Mouse (Mus musculus): ENCODE data around the gene Fntb. TPM values are rescaled to one million over a fixed set of nuclear protein-coding genes. Genes with fewer than 3 reads are reported as not detected.

Fntb gene
- total RNA-seq (2021): 10 to 100 TPM; 27.9 to 28.4 TPM
- long read RNA-seq, experiment 1, transcript Fntb-201 (12 exons, 2,613 nt): major isoform, 40 of 47 reads
- long read RNA-seq, experiment 1, partial matches to known transcripts: 3 of 47 reads
- long read RNA-seq, experiment 1, other reads (novel, unspliced or antisense): 4 of 47 reads
- long read RNA-seq, experiment 2, transcript Fntb-201 (12 exons, 2,613 nt): major isoform, 25 of 30 reads
- long read RNA-seq, experiment 2, partial matches to known transcripts: 1 of 30 reads
- long read RNA-seq, experiment 2, other reads (novel, unspliced or antisense): 4 of 30 reads

DNA sequence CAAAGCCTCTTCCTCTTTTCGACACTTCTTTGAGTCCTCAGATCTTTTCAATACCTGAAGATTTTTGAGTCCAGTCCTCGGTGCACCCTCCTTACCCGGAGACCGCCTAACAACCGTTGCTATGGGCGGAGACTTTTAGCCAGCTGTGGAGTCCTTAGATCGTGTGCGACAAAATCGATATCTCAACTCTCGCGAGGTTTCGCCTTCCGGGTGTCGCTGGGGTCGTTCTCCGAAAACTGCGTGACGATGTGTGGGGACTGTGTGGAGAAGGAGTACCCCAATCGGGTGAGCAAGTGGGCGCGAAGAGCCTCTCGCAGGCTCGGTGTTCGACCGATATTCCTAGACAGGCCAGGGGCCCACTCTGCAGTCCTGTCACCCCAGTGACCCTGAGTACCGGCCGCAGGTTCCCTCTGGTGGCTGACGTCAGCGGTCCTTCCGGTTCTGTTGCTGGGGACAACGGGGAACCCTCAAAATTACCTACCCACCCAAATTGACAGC is at the start of gene Fntb, which contains the start of gene Churc1:
TSS of gene Fntb (plus strand) at position 236 of the 498 bp plus-strand sequence.
TSS of gene Churc1 (plus strand) at position 185 of the 498 bp plus-strand sequence.
- intact Hi-C loops (cut with DNase I): no loop called here
- DNase-seq (ENCODE audit: extremely low spot score in 1 of 2, low spot score in 2 of 2): peak; percentile 77 to 85
- no peak for TF ChIP-seq CTCF (IDR thresholded peaks at IDR 0.05)
- peak within 1 kb of the TSS; percentile 87 for H3K4me3 ChIP-seq
- H3K27ac ChIP-seq: peak within 1 kb of the TSS; percentile 99

DNA sequence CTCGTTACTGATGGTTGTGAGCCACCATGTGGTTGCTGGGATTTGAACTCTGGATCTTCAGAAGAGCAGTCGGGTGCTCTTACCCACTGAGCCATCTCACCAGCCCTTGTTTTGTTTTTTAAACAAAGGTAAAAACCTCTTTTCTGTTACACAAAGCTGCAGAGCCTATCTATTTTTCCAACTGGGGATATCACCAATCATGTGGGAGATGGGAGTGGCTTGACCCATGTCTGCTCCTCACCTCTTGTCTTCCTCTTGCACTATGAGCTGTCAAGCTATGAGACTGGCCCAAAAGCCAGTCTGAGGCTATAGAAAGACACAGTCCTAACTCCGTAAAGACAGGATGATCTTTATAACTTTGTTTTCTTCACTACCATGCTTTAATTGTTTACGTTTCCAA is 47.0 kb upstream of the Fntb start:
- intact Hi-C loops (cut with DNase I): no loop called here
- no peak overlapping the region for H3K4me3 ChIP-seq
- no peak for TF ChIP-seq CTCF (IDR thresholded peaks at IDR 0.05)
- no peak overlapping the region for H3K27ac ChIP-seq
- DNase-seq (ENCODE audit: extremely low spot score in 1 of 2, low spot score in 2 of 2): no peak

DNA sequence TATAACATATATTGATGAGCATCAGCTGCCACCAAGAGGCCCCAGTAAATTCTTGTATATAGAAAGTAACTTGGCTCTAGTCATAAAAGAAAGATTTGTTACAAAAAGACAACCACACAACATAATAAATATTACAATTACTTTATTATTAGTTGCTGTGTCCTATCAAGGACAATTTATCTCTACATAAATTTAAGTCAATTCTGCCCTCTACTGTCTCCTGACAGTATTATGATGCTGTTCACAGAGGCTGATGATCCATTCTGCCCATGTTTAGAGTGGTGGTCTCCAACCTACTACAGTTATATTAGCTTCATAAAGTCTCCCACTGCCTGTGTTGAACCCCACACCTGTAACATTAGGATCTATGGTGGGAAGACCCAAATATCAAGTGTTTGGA is 44.8 kb upstream of the Fntb start:
- H3K27ac ChIP-seq: no peak overlapping the region
- H3K4me3 ChIP-seq: no peak overlapping the region
- intact Hi-C loops (cut with DNase I): loop anchor here (2.0 to 5.0 kb wide), 2 partner anchors 128 to 238 kb away; no protein-coding TSS in a partner anchor
- peak; percentile 59 for TF ChIP-seq CTCF (IDR thresholded peaks at IDR 0.05)
- DNase-seq (ENCODE audit: extremely low spot score in 1 of 2, low spot score in 2 of 2): no peak

DNA sequence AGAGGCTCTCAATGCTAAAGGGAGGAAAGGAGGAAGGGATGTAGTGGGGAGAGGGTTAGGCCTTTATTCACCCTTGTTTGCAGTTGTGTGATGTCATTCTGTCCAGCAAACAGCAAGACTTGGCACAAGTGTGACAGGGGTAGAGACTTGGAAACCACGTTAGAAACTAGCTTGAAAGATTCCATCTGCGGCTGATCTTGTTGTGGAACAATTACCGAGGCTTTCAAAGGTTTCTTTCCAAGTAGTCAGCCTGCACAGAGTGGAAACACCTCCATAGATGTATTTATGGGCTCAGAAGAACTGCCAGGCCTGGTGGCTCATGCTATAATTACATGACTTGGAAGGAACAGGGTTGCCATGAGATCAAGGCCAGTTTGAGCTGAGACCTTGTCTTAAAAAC is 43.4 kb upstream of the Fntb start:
- H3K27ac ChIP-seq: no peak overlapping the region
- no peak for DNase-seq (ENCODE audit: extremely low spot score in 1 of 2, low spot score in 2 of 2)
- intact Hi-C loops (cut with DNase I): loop anchor here (5.0 kb wide), 1 partner anchor 240 kb away; no protein-coding TSS in a partner anchor
- TF ChIP-seq CTCF (IDR thresholded peaks at IDR 0.05): no peak; the same call in 1 of the 2 replicates
- no peak overlapping the region for H3K4me3 ChIP-seq

DNA sequence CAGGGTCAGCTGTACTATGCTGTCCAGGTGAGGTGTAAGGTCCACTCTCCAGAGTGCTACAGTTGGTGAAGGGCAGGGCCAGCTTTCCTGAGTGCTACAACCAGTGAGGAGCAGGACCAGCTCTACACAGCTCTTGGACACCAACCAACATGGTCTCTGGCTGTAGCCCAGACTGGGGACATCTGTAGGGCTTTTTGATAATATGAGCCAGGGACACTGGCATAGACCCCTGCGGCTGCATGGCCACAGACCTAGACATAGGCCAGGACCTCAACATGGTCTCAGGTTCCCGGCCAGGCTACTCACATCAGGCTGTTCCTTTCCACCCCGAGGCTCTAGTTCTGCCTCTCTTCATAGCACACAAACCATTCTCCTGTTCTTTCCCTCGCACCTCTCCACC is 37.4 kb upstream of the Fntb start:
- DNase-seq (ENCODE audit: extremely low spot score in 1 of 2, low spot score in 2 of 2): no peak
- intact Hi-C loops (cut with DNase I): no loop called here
- Histone ChIP-seq H3K27ac (no peak overlapping the region), H3K4me3 (no peak overlapping the region)
- TF ChIP-seq CTCF (IDR thresholded peaks at IDR 0.05): no peak

DNA sequence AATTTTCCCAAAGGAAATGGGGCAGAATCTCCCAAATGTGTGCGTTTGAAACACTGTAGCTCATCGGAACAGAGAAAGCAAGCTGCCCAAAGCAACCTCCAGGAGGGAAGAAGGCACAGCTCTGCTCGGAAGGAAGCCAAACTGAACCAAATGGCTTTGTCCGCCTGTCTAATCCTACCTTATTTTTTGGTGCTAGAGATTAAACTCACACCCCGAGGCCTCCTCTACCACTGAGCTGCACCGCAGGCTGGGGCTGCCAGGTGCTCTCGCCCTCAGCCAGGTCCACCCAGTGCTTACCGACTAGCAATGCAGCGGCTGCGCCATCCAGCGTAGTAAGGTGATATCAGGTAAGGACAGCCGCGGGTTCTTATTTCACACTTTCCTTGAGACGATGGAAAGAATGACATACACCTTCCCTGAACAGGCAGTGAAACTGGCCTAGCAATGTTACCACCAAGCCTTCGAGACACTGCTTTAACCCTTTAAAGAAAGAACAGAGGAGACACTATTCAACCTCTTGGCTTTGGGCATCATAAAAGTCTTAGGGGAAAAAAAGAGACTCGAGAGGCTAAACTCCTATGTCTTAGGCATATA is 14.4 kb upstream of the Fntb start:
- intact Hi-C loops (cut with DNase I): no loop called here
- DNase-seq (ENCODE audit: extremely low spot score in 1 of 2, low spot score in 2 of 2): no peak
- H3K4me3 ChIP-seq: no peak overlapping the region
- TF ChIP-seq CTCF (IDR thresholded peaks at IDR 0.05): no peak
- no peak overlapping the region for H3K27ac ChIP-seq

DNA sequence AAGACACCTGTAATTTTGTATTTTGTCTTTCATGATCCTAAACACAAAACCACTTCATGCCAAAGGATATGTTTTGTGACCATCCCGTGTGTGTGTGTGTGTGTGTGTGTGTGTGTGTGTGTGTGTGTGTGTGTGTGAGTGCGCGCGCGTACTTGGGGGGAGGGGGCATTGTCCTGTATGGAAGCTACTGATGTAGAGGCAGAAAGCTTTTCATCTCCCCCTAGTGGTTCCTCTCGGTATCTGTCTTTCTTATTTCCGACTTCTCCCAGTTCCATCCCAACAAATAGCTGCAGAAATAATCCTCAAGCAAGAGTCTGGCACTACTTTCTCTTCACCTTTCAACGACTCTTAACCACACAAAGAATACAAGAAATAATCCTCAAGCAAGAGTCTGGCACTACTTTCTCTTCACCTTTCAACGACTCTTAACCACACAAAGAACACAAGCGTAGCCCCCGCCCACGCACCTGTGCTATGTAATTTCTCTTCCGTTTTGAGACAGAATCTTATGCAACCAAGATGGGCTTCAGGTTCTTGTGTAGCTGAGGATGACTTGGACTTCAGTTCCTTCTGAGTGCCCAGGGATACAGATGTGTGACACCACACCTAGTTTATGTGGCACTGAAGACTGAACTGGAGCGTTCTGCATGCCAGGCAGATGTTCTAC is 12.6 kb upstream of the Fntb start:
- intact Hi-C loops (cut with DNase I): no loop called here
- peak; percentile 66 for TF ChIP-seq CTCF (IDR thresholded peaks at IDR 0.05)
- no peak overlapping the region for H3K27ac ChIP-seq
- DNase-seq (ENCODE audit: extremely low spot score in 1 of 2, low spot score in 2 of 2): peak in 1 of 2 experiments; percentile 52
- no peak overlapping the region for H3K4me3 ChIP-seq

DNA sequence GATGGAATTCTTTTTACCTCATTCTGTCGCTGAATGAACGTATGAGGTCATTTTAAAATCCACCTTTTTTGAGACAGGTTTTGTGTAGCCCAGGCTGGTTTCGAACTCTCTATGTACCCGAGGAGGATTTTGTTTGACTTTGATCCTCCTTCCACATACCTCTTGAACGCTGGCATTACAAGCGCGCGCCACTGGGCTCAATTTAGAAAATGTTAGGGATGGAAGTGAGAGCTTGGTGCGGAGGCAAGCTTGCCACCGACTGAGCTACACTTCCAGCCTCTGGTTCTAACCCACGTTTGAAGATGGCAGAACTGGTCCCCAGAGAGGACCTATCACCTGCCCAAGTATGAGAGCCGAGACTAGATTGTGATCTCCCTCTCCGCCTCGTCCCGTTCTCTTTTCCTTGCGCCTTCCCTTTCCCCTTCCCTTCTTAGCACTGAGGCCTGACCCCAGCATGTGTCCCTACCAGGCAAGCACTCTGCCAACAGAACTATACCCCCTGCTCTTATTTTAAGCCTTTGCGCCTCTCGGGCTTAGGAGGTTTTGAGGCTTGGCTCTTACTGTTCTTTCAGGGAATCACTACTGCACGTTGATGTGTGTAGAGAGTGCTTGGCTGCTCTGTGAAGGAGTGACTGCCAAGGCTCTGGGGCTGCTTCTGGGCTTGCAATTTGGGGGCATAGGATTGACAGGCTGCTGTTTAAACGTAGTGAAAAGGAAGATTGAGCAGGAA is 677 bp downstream of the Fntb start:
- Histone ChIP-seq H3K4me3 (peak overlapping the region; percentile 87), H3K27ac (peak overlapping the region; percentile 99)
- intact Hi-C loops (cut with DNase I): no loop called here
- no peak for DNase-seq (ENCODE audit: extremely low spot score in 1 of 2, low spot score in 2 of 2)
- peak; percentile 1 for TF ChIP-seq CTCF (IDR thresholded peaks at IDR 0.05)

DNA sequence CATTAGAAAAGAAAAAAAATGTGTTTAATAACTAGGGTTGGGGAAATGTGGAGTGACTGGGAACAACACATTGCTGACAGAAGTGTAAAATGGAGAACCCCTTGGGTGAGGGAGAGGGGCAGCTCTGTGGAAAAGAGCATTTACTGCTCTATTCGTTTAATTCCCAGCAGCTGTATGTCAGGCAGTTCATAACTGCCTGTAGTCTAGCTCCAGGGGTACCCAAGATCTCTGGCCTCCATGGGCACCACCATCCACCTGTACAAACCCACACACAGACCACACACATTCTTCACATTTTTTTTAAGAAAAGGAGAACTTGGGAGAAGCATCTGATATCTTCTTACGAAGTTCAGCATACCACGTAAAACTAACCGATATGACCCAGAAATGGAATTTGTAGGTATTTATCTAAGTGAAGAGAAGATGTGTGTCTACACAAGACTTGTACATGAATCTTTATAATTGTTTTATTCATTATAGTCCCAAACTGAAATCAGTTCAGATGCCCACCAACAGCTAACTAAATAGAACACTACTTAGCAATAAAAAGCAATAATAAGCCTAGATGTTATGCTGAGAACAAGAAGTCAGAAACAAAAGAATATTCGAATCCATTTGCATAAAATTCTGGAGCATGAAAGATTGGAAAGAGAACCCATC is 5.6 kb downstream of the Fntb start:
- intact Hi-C loops (cut with DNase I): no loop called here
- Histone ChIP-seq H3K4me3 (no peak overlapping the region), H3K27ac (no peak overlapping the region)
- TF ChIP-seq CTCF (IDR thresholded peaks at IDR 0.05): no peak
- no peak for DNase-seq (ENCODE audit: extremely low spot score in 1 of 2, low spot score in 2 of 2)

DNA sequence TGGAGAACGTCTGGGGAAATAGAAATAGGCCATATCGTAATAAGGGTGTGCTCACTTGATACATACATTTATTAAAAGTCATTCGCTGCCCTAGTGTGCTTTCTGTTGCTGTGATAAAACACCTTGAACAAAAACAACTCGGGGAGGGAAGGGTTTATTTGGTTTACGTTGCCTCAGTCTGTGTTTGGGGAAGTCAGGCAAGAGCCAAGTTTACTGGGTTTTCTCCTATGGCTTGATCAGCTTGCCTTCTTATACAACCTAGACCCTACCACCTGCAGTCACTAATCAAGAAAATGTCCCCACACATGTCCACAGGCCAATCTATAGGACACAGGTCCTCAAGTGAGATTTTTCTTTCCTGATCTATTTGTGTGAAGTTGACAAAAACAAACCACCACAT is 6.2 kb downstream of the Fntb start:
- intact Hi-C loops (cut with DNase I): no loop called here
- H3K27ac ChIP-seq: no peak overlapping the region
- DNase-seq (ENCODE audit: extremely low spot score in 1 of 2, low spot score in 2 of 2): no peak
- TF ChIP-seq CTCF (IDR thresholded peaks at IDR 0.05): no peak
- no peak overlapping the region for H3K4me3 ChIP-seq

DNA sequence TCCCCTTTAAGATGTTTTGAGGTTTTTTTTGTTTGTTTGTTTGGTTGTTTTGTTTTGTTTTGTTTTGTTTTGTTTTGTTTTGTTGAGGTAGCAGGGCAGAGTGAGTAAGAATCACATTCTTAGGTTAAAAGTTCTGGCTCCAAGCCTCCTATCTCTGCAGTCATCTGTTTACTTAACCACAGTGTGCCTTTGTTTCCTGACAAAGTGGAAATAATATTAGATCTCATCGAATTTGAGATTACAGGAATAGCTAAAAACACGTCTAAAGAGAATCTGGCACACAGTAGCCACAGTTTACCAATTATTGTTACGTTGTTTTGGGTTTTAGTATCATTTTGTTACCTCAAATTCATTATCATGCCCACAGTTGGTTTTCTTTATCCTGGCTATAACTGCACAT is 9.3 kb downstream of the Fntb start:
- H3K27ac ChIP-seq: no peak overlapping the region
- intact Hi-C loops (cut with DNase I): no loop called here
- no peak for DNase-seq (ENCODE audit: extremely low spot score in 1 of 2, low spot score in 2 of 2)
- H3K4me3 ChIP-seq: no peak overlapping the region
- TF ChIP-seq CTCF (IDR thresholded peaks at IDR 0.05): no peak

Data from left cerebral cortex, adult 2 months (tissue).